Mouse (Mus musculus) thymus, adult 2 months (tissue): ENCODE results near the gene Bfar. TPM values are rescaled to one million over a fixed set of nuclear protein-coding genes. Genes with fewer than 3 reads are reported as not detected.

Source experiments
- DNase-seq: peaks from one replicate; pipeline ENCODE4 v3.0.0; 2021
- H3K27ac ChIP-seq: fragments of 200-500 bp; 2 replicates; pipeline ENCODE4 v1.5.1; 2012; ENCODE audit warnings: low read length, control low read depth; ENCODE audit not compliant: control insufficient read depth, insufficient read depth
- H3K27me3 ChIP-seq: fragments of 200-500 bp; 2 replicates; pipeline ENCODE4 v1.6.1; 2012; ENCODE audit warnings: mild to moderate bottlenecking, low read length, moderate library complexity, mixed read lengths; ENCODE audit not compliant: control insufficient read depth, insufficient read depth
- H3K36me3 ChIP-seq: fragments of 200-500 bp; 2 replicates; pipeline ENCODE4 v1.6.1; 2012; ENCODE audit warnings: mild to moderate bottlenecking, low read length, moderate library complexity; ENCODE audit not compliant: control insufficient read depth, insufficient read depth
- H3K4me1 ChIP-seq: fragments of 200-500 bp; replicated peaks from 2 replicates; pipeline ENCODE4 v1.6.1; 2012; ENCODE audit warnings: low read length; ENCODE audit not compliant: control insufficient read depth, insufficient read depth
- H3K4me3 ChIP-seq: fragments of 200-500 bp; 2 replicates; pipeline ENCODE4 v1.5.1; 2012; ENCODE audit warnings: mild to moderate bottlenecking, low read length, control low read depth, moderate library complexity; ENCODE audit not compliant: control insufficient read depth, insufficient read depth
- CTCF ChIP-seq: fragments of 200-500 bp; IDR thresholded peaks from 2 replicates; pipeline ENCODE4 v1.5.1; 2012; ENCODE audit warnings: mild to moderate bottlenecking, control low read depth, low read length, moderate library complexity, borderline replicate concordance; ENCODE audit not compliant: control insufficient read depth, poor library complexity, insufficient read depth; ENCODE audit errors: extremely low read depth
- POLR2A ChIP-seq: fragments of 200-500 bp; IDR thresholded peaks from 2 replicates; pipeline ENCODE4 v1.6.1; 2012; ENCODE audit warnings: mild to moderate bottlenecking, low read length, control low read depth, moderate library complexity; ENCODE audit not compliant: control insufficient read depth, poor library complexity, insufficient read depth; ENCODE audit errors: extremely low read depth
- WGBS: fragments of 180-500 bp; shearing (Covaris S2); methylation state at CpG from one replicate; pipeline ENCODE4 v1.1.7; 2018; 5-methylcytosine and 5-hydroxymethylcytosine counted together
- polyA plus RNA-seq: library from polyadenylated mRNA; depleted of rRNA; stranded (reverse); fragments of >200 nt; gene quantifications from 2 replicates; pipeline ENCODE4 v1.2.3, GENCODE M21; 2012

The Bfar gene
- polyA plus RNA-seq, 1 experiment: 32.0 TPM

DNA sequence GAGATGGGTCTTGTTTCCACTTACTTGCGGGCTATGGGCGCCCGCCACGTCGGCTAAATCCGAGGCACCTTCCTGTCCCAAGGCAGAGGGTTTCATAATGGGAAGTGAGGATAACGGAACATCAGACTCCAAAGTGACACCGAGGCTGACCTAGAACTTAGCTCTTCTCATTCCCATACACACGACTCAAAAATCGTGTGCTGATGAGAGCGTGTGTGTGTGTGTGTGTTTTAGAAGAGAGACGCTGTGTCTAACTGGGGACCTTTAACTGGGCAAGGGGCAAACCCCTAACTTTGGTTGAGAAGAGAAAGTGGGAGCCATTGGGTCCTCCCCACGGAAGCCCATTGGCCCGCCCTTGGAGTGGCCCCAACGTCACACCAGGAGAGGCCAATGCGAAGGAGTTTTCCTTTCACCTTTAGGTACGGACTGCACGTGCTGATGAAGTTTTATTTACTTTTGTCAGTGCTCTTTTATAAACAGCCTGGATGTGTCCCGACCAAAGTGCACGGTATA, 784 bp downstream of the Bfar start:
- peak overlapping the region; percentile 21 for H3K27ac ChIP-seq
- peaks cover 9% of the 10 kb centered on the region for H3K36me3 ChIP-seq
- DNase-seq: peak; percentile 66
- TF ChIP-seq CTCF (no peak), POLR2A (no peak)
- WGBS: under 1% methylated on average over 20 of the region's 20 CpGs
- peak overlapping the region; percentile 96 for H3K4me3 ChIP-seq
- no peaks in the 10 kb centered on the region for H3K27me3 ChIP-seq
- peaks cover 7% of the 10 kb centered on the region for H3K4me1 ChIP-seq

DNA sequence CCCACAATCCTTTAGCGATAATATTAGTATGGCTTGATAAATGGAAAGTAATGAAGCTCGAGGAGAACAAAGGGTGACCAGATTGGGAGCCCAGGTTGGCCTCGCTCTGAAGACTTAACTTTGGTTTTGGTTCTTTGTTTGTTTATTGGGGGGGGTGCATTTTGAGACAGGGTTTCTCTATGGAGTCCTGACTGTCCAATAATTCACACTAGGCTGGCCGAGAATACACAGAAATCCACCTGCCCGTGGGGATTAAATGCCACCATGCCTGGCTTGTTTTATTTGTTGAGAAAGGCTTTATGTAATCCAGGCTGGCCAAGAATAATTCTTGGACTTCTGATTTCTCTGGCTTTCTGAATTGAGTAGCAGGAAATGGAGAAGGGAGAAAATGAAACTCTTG, 1.5 kb downstream of the Bfar start:
- peaks cover 16% of the 10 kb centered on the region for H3K36me3 ChIP-seq
- 81% methylated on average over 5 of the region's 5 CpGs for WGBS
- H3K27ac ChIP-seq: no peak overlapping the region
- H3K4me1 ChIP-seq: peaks cover 6% of the 10 kb centered on the region
- no peak for TF ChIP-seq CTCF
- TF ChIP-seq POLR2A: no peak
- no peaks in the 10 kb centered on the region for H3K27me3 ChIP-seq
- DNase-seq: no peak
- no peak overlapping the region for H3K4me3 ChIP-seq

DNA sequence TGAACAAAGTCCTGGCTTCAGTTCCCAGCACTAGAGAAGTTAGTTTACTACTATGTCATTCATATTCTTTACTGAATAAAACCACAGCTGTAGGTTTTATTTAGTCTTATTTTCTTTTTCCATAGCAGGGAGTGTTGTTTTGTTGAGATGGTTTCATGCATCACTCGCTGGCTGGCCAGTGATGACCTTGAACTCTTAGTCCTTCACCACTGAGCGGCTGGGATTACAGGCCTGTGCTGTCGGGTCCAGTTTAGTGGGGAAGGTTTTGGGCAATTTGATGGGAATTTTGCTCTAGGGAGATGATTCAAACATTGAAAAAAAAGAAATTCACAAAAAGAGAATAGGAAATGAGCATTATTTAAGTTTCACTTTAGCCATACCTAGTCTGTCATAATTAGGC, 2.9 kb downstream of the Bfar start:
- Histone ChIP-seq H3K36me3 (peaks cover 21% of the 10 kb centered on the region), H3K27ac (no peak overlapping the region), H3K4me1 (peaks cover 6% of the 10 kb centered on the region), H3K27me3 (no peaks in the 10 kb centered on the region), H3K4me3 (no peak overlapping the region)
- 96% methylated on average over 3 of the region's 3 CpGs for WGBS
- TF ChIP-seq POLR2A (no peak), CTCF (no peak)
- DNase-seq: no peak

DNA sequence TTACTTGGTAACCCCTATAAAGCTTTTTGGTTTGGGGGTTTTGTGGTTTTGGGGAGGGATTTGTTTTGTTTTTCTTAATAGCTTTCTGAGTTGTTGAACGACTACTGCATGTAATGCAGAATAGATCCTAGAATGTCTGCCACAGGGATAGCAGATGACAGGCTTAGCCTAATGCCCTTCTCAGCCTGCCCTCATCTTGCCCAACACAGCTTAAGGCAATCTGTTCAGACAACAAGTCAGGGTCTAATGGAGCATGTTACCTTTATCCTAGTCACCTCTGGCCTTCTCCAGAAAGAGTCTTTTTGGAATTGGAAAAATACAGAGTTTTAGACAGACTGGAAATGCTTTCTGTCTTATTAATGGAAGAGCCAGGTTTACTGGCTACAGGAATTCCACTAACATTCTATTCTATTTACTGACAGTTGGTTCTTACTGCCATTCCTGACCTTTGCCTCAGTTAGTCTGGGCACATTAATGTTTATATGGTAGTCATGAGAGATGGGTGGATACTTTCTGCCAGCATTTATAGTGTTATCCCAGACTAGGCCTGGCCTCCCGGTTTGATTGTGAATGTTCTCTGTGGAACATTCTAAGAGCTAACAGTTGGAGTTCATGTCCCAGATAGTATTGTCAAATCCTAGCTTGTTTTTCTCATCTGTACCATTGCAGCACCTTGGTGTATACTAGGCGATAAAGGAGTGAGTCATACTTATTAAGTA, 7.1 kb downstream of the Bfar start:
- TF ChIP-seq CTCF (no peak), POLR2A (no peak)
- H3K27me3 ChIP-seq: no peaks in the 10 kb centered on the region
- DNase-seq: no peak
- H3K27ac ChIP-seq: no peak overlapping the region
- H3K4me3 ChIP-seq: no peak overlapping the region
- 83% methylated on average over 3 of the region's 3 CpGs for WGBS
- no peaks in the 10 kb centered on the region for H3K4me1 ChIP-seq
- H3K36me3 ChIP-seq: peaks cover 21% of the 10 kb centered on the region

DNA sequence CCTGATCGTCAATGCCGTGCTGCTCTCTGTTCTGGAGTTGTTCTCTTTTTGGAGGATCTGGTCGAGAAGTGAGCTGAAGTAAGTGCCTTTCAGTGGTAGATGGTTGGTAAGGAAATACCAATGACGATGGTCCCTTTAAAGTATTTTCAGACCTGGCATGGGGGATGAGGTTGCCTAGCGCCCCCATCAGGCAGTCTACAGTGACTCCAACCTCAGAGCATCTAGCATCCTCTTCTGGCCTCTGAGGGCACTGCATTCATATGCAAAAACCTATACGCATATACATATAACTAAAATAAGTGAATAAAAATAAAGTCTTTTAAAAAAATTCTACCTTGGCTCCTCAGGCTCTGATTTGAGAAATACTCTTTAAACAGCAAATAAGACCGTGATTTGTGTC, 27.3 kb downstream of the Bfar start:
- DNase-seq: no peak
- Histone ChIP-seq H3K27ac (no peak overlapping the region), H3K27me3 (no peaks in the 10 kb centered on the region), H3K4me3 (no peak overlapping the region), H3K4me1 (no peaks in the 10 kb centered on the region), H3K36me3 (peaks cover 62% of the 10 kb centered on the region)
- 98% methylated on average over 7 of the region's 7 CpGs for WGBS
- no peak for TF ChIP-seq POLR2A
- no peak for TF ChIP-seq CTCF

DNA sequence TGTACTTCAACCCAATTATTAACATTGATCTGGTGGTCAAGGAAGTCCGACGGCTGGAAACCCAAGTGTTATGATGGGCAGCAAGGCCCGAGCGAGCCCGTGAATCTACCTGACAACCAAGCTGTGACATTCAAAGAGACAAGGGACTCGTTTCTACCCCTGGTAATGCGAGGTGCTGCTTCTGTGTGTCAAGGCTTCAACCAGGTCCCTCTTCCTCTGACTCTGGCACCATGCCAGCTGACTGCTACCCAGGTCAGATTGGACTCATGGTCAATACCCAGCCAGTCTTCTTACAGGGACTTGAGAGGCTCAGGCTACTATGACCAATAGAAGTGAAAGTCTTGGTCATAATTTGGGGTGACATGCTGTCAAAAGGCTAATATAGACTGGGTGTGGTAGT, 30.5 kb downstream of the Bfar start:
- no peaks in the 10 kb centered on the region for H3K27me3 ChIP-seq
- H3K36me3 ChIP-seq: peaks cover 44% of the 10 kb centered on the region
- 97% methylated on average over 7 of the region's 7 CpGs for WGBS

More for the DNA sequence above, 30.5 kb downstream of the Bfar start:
- H3K4me3 ChIP-seq: no peak overlapping the region
- TF ChIP-seq POLR2A: no peak
- no peak for TF ChIP-seq CTCF
- H3K27ac ChIP-seq: no peak overlapping the region
- DNase-seq: no peak
- H3K4me1 ChIP-seq: no peaks in the 10 kb centered on the region
